Mouse (Mus musculus) stomach, postnatal 0 days (tissue): ENCODE measurements around the gene Myo3a. TPM values are rescaled to one million over a fixed set of nuclear protein-coding genes. Genes with fewer than 3 reads are reported as not detected.
"Not testable (repeated sequence)": the region's sequence is repeated elsewhere in the genome, so short reads cannot be mapped to it uniquely, and the experiment has no call there.

Source experiments
- ATAC-seq: fragments of 200-750 bp; cut with Nextera tagmentation; 2 replicates; pipeline ENCODE4 v1.8.0; 2017; ENCODE audit not compliant: low FRiP score, low TSS enrichment
- DNase-seq: peaks from one replicate; pipeline ENCODE4 v3.0.0-alpha.2; 2016; ENCODE audit warnings: low spot score
- H3K27ac ChIP-seq: fragments of 300-500 bp; sonication (generic); replicated peaks from 2 replicates; pipeline ENCODE4 v1.5.1; 2014; ENCODE audit warnings: mild to moderate bottlenecking, control low read depth
- H3K27me3 ChIP-seq: fragments of 300-500 bp; sonication (generic); 2 replicates; pipeline ENCODE4 v1.6.1; 2014; ENCODE audit warnings: low read length; ENCODE audit not compliant: control insufficient read depth, insufficient read depth
- H3K36me3 ChIP-seq: fragments of 300-500 bp; sonication (generic); 2 replicates; pipeline ENCODE4 v1.6.1; 2014; ENCODE audit warnings: low read length, mixed read lengths; ENCODE audit not compliant: control insufficient read depth, insufficient read depth
- H3K4me1 ChIP-seq: fragments of 300-500 bp; sonication (generic); replicated peaks from 2 replicates; pipeline ENCODE4 v1.6.1; 2014; ENCODE audit warnings: antibody characterized with exemption; ENCODE audit not compliant: control insufficient read depth, insufficient read depth
- H3K4me2 ChIP-seq: fragments of 300-500 bp; sonication (generic); replicated peaks from 2 replicates; pipeline ENCODE4 v1.6.1; 2014; ENCODE audit warnings: low read depth, mild to moderate bottlenecking, control low read depth, moderate library complexity
- H3K4me3 ChIP-seq: fragments of 300-500 bp; sonication (generic); 2 replicates; pipeline ENCODE4 v1.5.1; 2014; ENCODE audit warnings: low read depth, low read length, control low read depth
- H3K9ac ChIP-seq: fragments of 300-500 bp; sonication (generic); 2 replicates; pipeline ENCODE4 v1.6.1; 2014; ENCODE audit warnings: mild to moderate bottlenecking, low read length, control low read depth, mixed read lengths
- H3K9me3 ChIP-seq: fragments of 300-500 bp; sonication (generic); 2 replicates; pipeline ENCODE4 v1.6.1; 2016; ENCODE audit warnings: low read length; ENCODE audit not compliant: control insufficient read depth
- CTCF ChIP-seq: IDR thresholded peaks from 2 replicates; pipeline ENCODE4 v1.5.1; 2016; ENCODE audit warnings: antibody characterized with exemption, low read depth, mild to moderate bottlenecking, moderate library complexity
- EP300 ChIP-seq: optimal IDR thresholded peaks from 2 replicates; pipeline ENCODE3; 2016; ENCODE audit warnings: antibody characterized with exemption
- WGBS: fragments of 180-500 bp; shearing (Covaris S2); extraction: QIAGEN DNeasy Blood & Tissue Kit; methylation state at CpG from one replicate; pipeline ENCODE4 v1.1.7; 2014; 5-methylcytosine and 5-hydroxymethylcytosine counted together
- polyA plus RNA-seq: library from polyadenylated mRNA; unstranded; fragments of >200 nt; fragmentation: Nextera tagmentation; extraction: Ambion mirVana; gene quantifications from 2 replicates; pipeline ENCODE4 v1.2.1, GENCODE M21; 2015

Myo3a gene
- polyA plus RNA-seq, 1 experiment from 2014 or later = 0.06 TPM

DNA sequence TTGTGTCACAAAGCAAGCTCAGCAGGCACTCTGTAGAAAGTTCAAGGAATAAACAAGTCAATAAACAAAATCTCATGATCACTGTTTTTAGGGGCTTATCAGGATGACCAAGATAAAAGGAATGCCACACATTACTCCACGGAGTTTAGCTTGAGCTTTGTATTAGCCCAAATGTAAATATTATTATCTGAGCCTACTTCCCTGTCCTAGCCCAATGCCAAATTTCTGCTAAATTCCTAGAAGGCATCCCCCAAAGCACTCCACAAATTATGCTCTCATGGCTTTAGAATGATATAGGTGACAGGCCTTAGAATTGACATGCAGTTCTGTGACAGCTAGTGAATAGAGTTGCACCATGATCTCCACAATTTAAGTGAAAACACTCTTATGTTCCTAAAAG lies 58.5 kb downstream of the Myo3a start:
- no peak for TF ChIP-seq EP300
- no peak for TF ChIP-seq CTCF
- DNase-seq (no peak), ATAC-seq (no peak)
- no peaks in the 10 kb centered on the region for H3K4me1 ChIP-seq
- H3K4me2 ChIP-seq = no peak overlapping the region
- H3K4me3 ChIP-seq = no peak overlapping the region
- H3K9me3 ChIP-seq = no peaks in the 10 kb centered on the region
- H3K27me3 ChIP-seq = no peaks in the 10 kb centered on the region
- no peak overlapping the region for H3K9ac ChIP-seq
- H3K27ac ChIP-seq = no peak overlapping the region
- no peaks in the 10 kb centered on the region for H3K36me3 ChIP-seq
- WGBS = 6% methylated on average over 1 of the region's 1 CpGs

- no peak for DNase-seq
- ATAC-seq = no peak
- Histone ChIP-seq H3K4me1 (no peaks in the 10 kb centered on the region), H3K36me3 (no peaks in the 10 kb centered on the region), H3K27me3 (no peaks in the 10 kb centered on the region), H3K4me3 (no peak overlapping the region), H3K27ac (no peak overlapping the region), H3K9ac (no peak overlapping the region), H3K4me2 (no peak overlapping the region), H3K9me3 (no peaks in the 10 kb centered on the region)
- TF ChIP-seq EP300 (no peak), CTCF (no peak)
- WGBS = 58% methylated on average over 11 of the region's 11 CpGs
Measured at GRCm38 (mm10) chr2:22293579-22294446, 66.5 kb downstream of the Myo3a start.

- Histone ChIP-seq H3K4me1 (no peaks in the 10 kb centered on the region), H3K4me3 (no peak overlapping the region), H3K27me3 (no peaks in the 10 kb centered on the region), H3K27ac (no peak overlapping the region), H3K9me3 (no peaks in the 10 kb centered on the region), H3K4me2 (no peak overlapping the region), H3K36me3 (no peaks in the 10 kb centered on the region), H3K9ac (no peak overlapping the region)
- TF ChIP-seq CTCF (no peak), EP300 (no peak)
- DNase-seq (no peak), ATAC-seq (no peak)
- 36% methylated on average over 2 of the region's 2 CpGs for WGBS
Measured at GRCm38 (mm10) chr2:22294447-22294738, 67.1 kb downstream of the Myo3a start.

- TF ChIP-seq CTCF = no peak
- TF ChIP-seq EP300 = no peak
- Histone ChIP-seq H3K36me3 (no peaks in the 10 kb centered on the region), H3K4me3 (no peak overlapping the region), H3K4me2 (no peak overlapping the region), H3K4me1 (no peaks in the 10 kb centered on the region), H3K9me3 (no peaks in the 10 kb centered on the region), H3K9ac (no peak overlapping the region), H3K27ac (no peak overlapping the region), H3K27me3 (no peaks in the 10 kb centered on the region)
- 54% methylated on average over 1 of the region's 1 CpGs for WGBS
- no peak for DNase-seq
- no peak for ATAC-seq
Measured at GRCm38 (mm10) chr2:22297913-22298312, 70.6 kb downstream of the Myo3a start.

GRCm38 (mm10) chr2:22338269-22338857 lies 111.1 kb downstream of the Myo3a start:
- peak overlapping the region; percentile 35 for H3K4me3 ChIP-seq
- DNase-seq (peak; percentile 56), ATAC-seq (peak; percentile 83)
- peak overlapping the region; percentile 67 for H3K4me2 ChIP-seq
- H3K36me3 ChIP-seq = no peaks in the 10 kb centered on the region
- H3K27ac ChIP-seq = 0 out of 2 replicates have a peak overlapping the region, but pooled peaks have one; percentile 13
- TF ChIP-seq EP300 (no peak), CTCF (peak; percentile 24)
- 1% methylated on average over 22 of the region's 32 CpGs for WGBS
- no peaks in the 10 kb centered on the region for H3K4me1 ChIP-seq
- peak overlapping the region; percentile 57 for H3K9ac ChIP-seq
- no peaks in the 10 kb centered on the region for H3K27me3 ChIP-seq
- H3K9me3 ChIP-seq = no peaks in the 10 kb centered on the region

DNA sequence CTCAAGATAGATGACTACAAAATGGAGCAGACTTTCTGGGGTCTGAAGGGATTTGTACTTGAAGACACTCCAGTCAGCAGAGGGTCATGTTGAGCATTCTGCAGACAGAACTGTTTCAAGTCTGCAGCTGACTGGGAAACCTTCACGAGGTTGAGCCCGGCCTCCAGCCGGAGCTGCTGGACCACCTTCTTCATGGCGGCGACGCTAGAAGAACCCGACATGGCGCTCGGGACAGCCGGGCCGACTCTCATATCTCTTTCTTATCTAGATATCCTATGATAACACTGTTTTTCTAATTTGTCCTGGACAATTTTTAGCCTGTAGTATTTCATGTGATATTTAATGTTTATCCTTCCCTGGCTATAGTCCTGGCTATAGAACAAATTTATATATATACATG lies 183.2 kb downstream of the Myo3a start:
- not testable (repeated sequence) for DNase-seq, H3K27me3 ChIP-seq, ATAC-seq, H3K4me3 ChIP-seq, H3K36me3 ChIP-seq, H3K27ac ChIP-seq, H3K9me3 ChIP-seq, H3K4me1 ChIP-seq, H3K9ac ChIP-seq, H3K4me2 ChIP-seq
- WGBS = 92% methylated on average over 11 of the region's 11 CpGs
